Mouse (Mus musculus): Measurements from ENCODE around the gene Tshz2. TPM values are rescaled to one million over a fixed set of nuclear protein-coding genes. Genes with fewer than 3 reads are reported as not detected.

Tshz2 gene
- total RNA-seq, 2 experiments from 2014 or later, result 38.7 to 40.3 TPM

GRCm38 (mm10) chr2:169615998-169616397, 16.8 kb upstream of the Tshz2 start:
- no peak for DNase-seq (ENCODE audit: extremely low spot score in 1 of 2, low spot score in 2 of 2)
- intact Hi-C loops (cut with DNase I), result no loop called here

- no peak for DNase-seq (ENCODE audit: extremely low spot score in 1 of 2, low spot score in 2 of 2)
- intact Hi-C loops (cut with DNase I), result no loop called here
Observed at GRCm38 (mm10) chr2:169621201-169621710, 11.6 kb upstream of the Tshz2 start.

- DNase-seq (ENCODE audit: extremely low spot score in 1 of 2, low spot score in 2 of 2), result no peak
- intact Hi-C loops (cut with DNase I), result no loop called here
Observed at GRCm38 (mm10) chr2:169630070-169630469, 2.7 kb upstream of the Tshz2 start.

- peak in 1 of 2 experiments; percentile 46 for DNase-seq (ENCODE audit: extremely low spot score in 1 of 2, low spot score in 2 of 2)
- intact Hi-C loops (cut with DNase I), result no loop called here
Observed at GRCm38 (mm10) chr2:169633491-169634289, 877 bp downstream of the Tshz2 start.

GRCm38 (mm10) chr2:169634619-169635382, 2.0 kb downstream of the Tshz2 start:
- intact Hi-C loops (cut with DNase I), result loop anchor here (5.0 kb wide), 1 partner anchor 88 kb away; no protein-coding TSS in a partner anchor

GRCm38 (mm10) chr2:169635428-169635827, 2.6 kb downstream of the Tshz2 start:
- DNase-seq (ENCODE audit: extremely low spot score in 1 of 2, low spot score in 2 of 2), result no peak
- intact Hi-C loops (cut with DNase I), result loop anchor here (5.0 kb wide), 1 partner anchor 87 kb away; no protein-coding TSS in a partner anchor

More at GRCm38 (mm10) chr2:169634619-169635382, 2.0 kb downstream of the Tshz2 start:
- no peak for DNase-seq (ENCODE audit: extremely low spot score in 1 of 2, low spot score in 2 of 2)

- intact Hi-C loops (cut with DNase I), result loop anchor here (5.0 kb wide), 1 partner anchor 86 kb away; no protein-coding TSS in a partner anchor
- no peak for DNase-seq (ENCODE audit: extremely low spot score in 1 of 2, low spot score in 2 of 2)
Observed at GRCm38 (mm10) chr2:169636414-169636813, 3.6 kb downstream of the Tshz2 start.

GRCm38 (mm10) chr2:169641547-169641946, 8.7 kb downstream of the Tshz2 start:
- intact Hi-C loops (cut with DNase I), result no loop called here
- no peak for DNase-seq (ENCODE audit: extremely low spot score in 1 of 2, low spot score in 2 of 2)

- DNase-seq (ENCODE audit: extremely low spot score in 1 of 2, low spot score in 2 of 2), result no peak
- intact Hi-C loops (cut with DNase I), result no loop called here
Observed at GRCm38 (mm10) chr2:169642420-169642819, 9.6 kb downstream of the Tshz2 start.

GRCm38 (mm10) chr2:169647091-169647490, 14.3 kb downstream of the Tshz2 start:
- intact Hi-C loops (cut with DNase I), result no loop called here
- DNase-seq (ENCODE audit: extremely low spot score in 1 of 2, low spot score in 2 of 2), result no peak

GRCm38 (mm10) chr2:169649262-169649885, 16.6 kb downstream of the Tshz2 start:
- no peak for DNase-seq (ENCODE audit: extremely low spot score in 1 of 2, low spot score in 2 of 2)
- intact Hi-C loops (cut with DNase I), result no loop called here

- no peak for DNase-seq (ENCODE audit: extremely low spot score in 1 of 2, low spot score in 2 of 2)
- intact Hi-C loops (cut with DNase I), result no loop called here
Observed at GRCm38 (mm10) chr2:169653282-169653681, 20.5 kb downstream of the Tshz2 start.

- intact Hi-C loops (cut with DNase I), result no loop called here
- peak in 1 of 2 experiments; percentile 25 for DNase-seq (ENCODE audit: extremely low spot score in 1 of 2, low spot score in 2 of 2)
Observed at GRCm38 (mm10) chr2:169663792-169664191, 31.0 kb downstream of the Tshz2 start.

GRCm38 (mm10) chr2:169671264-169671663, 38.5 kb downstream of the Tshz2 start:
- DNase-seq (ENCODE audit: extremely low spot score in 1 of 2, low spot score in 2 of 2), result no peak

GRCm38 (mm10) chr2:169673786-169674185, 41.0 kb downstream of the Tshz2 start:
- DNase-seq (ENCODE audit: extremely low spot score in 1 of 2, low spot score in 2 of 2), result no peak
- intact Hi-C loops (cut with DNase I), result no loop called here

More at GRCm38 (mm10) chr2:169671264-169671663, 38.5 kb downstream of the Tshz2 start:
- intact Hi-C loops (cut with DNase I), result no loop called here

GRCm38 (mm10) chr2:169674209-169674608, 41.4 kb downstream of the Tshz2 start:
- no peak for DNase-seq (ENCODE audit: extremely low spot score in 1 of 2, low spot score in 2 of 2)
- intact Hi-C loops (cut with DNase I), result no loop called here

GRCm38 (mm10) chr2:169679264-169679663, 46.5 kb downstream of the Tshz2 start:
- intact Hi-C loops (cut with DNase I), result no loop called here
- no peak for DNase-seq (ENCODE audit: extremely low spot score in 1 of 2, low spot score in 2 of 2)

- intact Hi-C loops (cut with DNase I), result no loop called here
- no peak for DNase-seq (ENCODE audit: extremely low spot score in 1 of 2, low spot score in 2 of 2)
Observed at GRCm38 (mm10) chr2:169679951-169680350, 47.1 kb downstream of the Tshz2 start.

- no peak for DNase-seq (ENCODE audit: extremely low spot score in 1 of 2, low spot score in 2 of 2)
- intact Hi-C loops (cut with DNase I), result no loop called here
Observed at GRCm38 (mm10) chr2:169685260-169685659, 52.4 kb downstream of the Tshz2 start.
